Mouse (Mus musculus): ENCODE measurements around the gene Rhot2.

DNA sequence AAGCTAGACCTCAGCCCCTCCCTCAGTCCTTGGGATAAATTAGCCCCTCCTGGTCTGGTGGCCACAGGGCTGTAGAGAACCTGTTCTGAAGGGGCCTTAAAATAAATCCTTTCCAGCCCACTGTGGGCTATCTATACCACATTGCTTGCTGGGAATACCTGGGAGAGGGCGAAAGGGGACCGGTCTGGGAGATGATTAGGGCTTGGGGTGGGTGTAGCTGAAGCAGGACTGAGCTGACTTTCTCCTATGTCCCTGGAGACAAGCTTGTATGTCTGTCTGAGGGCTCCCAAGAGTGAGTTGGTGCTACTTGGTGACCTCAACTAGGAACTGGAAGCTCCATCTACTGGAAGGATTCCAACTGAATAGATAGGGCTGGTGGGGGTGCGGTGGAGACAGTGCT is 32.4 kb upstream of the Rhot2 start:
- TF ChIP-seq POLR2A (IDR thresholded peaks at IDR 0.05; ENCODE audit: low read depth, low read length) (no peak), CTCF (IDR thresholded peaks at IDR 0.05; ENCODE audit: extremely low read depth, insufficient read length, insufficient replicate concordance, low read depth, low read length) (no peak)

Measured in small intestine, adult 2 months (tissue).